8 mouse cellular contexts compared by ENCODE assay signal in genomic region chr11:115974309-115975082, GRCm38 (mm10). TPM values are rescaled to one million over a fixed set of nuclear protein-coding genes. Genes with fewer than 3 reads are reported as not detected.
A peak's percentile ranks its signal among the peaks of the same experiment; 100 is the strongest.
DNase-seq lines count a peak whose midpoint lies in the region; ATAC-seq and TF ChIP-seq lines count a peak whose summit lies in the region.

TSS of gene Itgb4 (plus strand) at chr11:115974709.

- H3K4me1 ChIP-seq in ES-Bruce4 (ENCODE audit: control insufficient read depth, insufficient read depth, low read length) = peaks cover 4% of the 10 kb centered on the region
- peaks cover 12% of the 10 kb centered on the region for H3K4me1 ChIP-seq in forebrain, embryonic 15.5 days
- peaks cover 5% of the 10 kb centered on the region; the same call in 1 of the 2 replicates for H3K4me1 ChIP-seq in lung, adult 2 months (ENCODE audit: control insufficient read depth, insufficient read depth, low read length)
- H3K4me1 ChIP-seq in olfactory bulb, adult 2 months (ENCODE audit: control insufficient read depth, insufficient read depth, low read length) = peaks cover 6% of the 10 kb centered on the region; the same call in 1 of the 2 replicates

- H3K36me3 ChIP-seq in ES-Bruce4 (ENCODE audit: control insufficient read depth, insufficient read depth, low read length, poor library complexity, severe bottlenecking) = no peaks in the 10 kb centered on the region
- no peaks in the 10 kb centered on the region for H3K36me3 ChIP-seq in forebrain, embryonic 15.5 days

- H3K9me3 ChIP-seq in ES-Bruce4 (replicated peaks; ENCODE audit: control insufficient read depth, insufficient read depth, low read length, poor library complexity, severe bottlenecking) = no peaks in the 10 kb centered on the region
- no peaks in the 10 kb centered on the region for H3K9me3 ChIP-seq in forebrain, embryonic 15.5 days

- peak; percentile 34 for TF ChIP-seq CTCF in ES-Bruce4 (IDR thresholded peaks at IDR 0.05; ENCODE audit: low read depth, low read length)
- no peak for TF ChIP-seq CTCF in lung, adult 2 months (IDR thresholded peaks at IDR 0.05; ENCODE audit: insufficient read depth, low read length)
- TF ChIP-seq CTCF in olfactory bulb, adult 2 months (IDR thresholded peaks at IDR 0.05; ENCODE audit: insufficient read depth, low read depth, low read length) = no peak

- peak; percentile 24 for DNase-seq in adrenal gland, adult 2 months
- DNase-seq in adrenal gland, adult 18-20 months (ENCODE audit: low spot score in 2 of 2) = no peak
- peak; percentile 72 for DNase-seq in kidney, adult 18-20 months
- DNase-seq in lung, adult 2 months = peak; percentile 64
- DNase-seq in layer of hippocampus, postnatal 10 days (ENCODE audit: low spot score in 2 of 2) = no peak

- H3K27me3 ChIP-seq in ES-Bruce4 (ENCODE audit: control insufficient read depth, insufficient read depth, low read length, poor library complexity, severe bottlenecking) = no peaks in the 10 kb centered on the region
- peaks cover 32% of the 10 kb centered on the region for H3K27me3 ChIP-seq in forebrain, embryonic 15.5 days

- no peak for ATAC-seq in forebrain, embryonic 15.5 days (replicated peaks)

- no peak for TF ChIP-seq POLR2A in ES-Bruce4 (IDR thresholded peaks at IDR 0.05; ENCODE audit: insufficient read depth, low read length)
- no peak for TF ChIP-seq POLR2A in lung, adult 2 months (IDR thresholded peaks at IDR 0.05; ENCODE audit: borderline replicate concordance, extremely low read depth, low read depth, low read length)
- TF ChIP-seq POLR2A in olfactory bulb, adult 2 months (IDR thresholded peaks at IDR 0.05; ENCODE audit: insufficient read depth, low read depth, low read length) = no peak

- peak within 1 kb of the TSS; percentile 71 for H3K9ac ChIP-seq in ES-Bruce4 (ENCODE audit: low read depth, poor library complexity, severe bottlenecking)
- peak within 1 kb of the TSS; percentile 35 for H3K9ac ChIP-seq in forebrain, embryonic 15.5 days (replicated peaks)

- H3K27ac ChIP-seq in ES-Bruce4 (ENCODE audit: insufficient read depth, low read length) = no peak within 1 kb of the TSS
- H3K27ac ChIP-seq in forebrain, embryonic 15.5 days (replicated peaks) = no peak within 1 kb of the TSS
- H3K27ac ChIP-seq in olfactory bulb, adult 2 months (ENCODE audit: insufficient read depth, low read depth, low read length) = no peak within 1 kb of the TSS

- peak within 1 kb of the TSS; percentile 66 for H3K4me3 ChIP-seq in ES-Bruce4 (ENCODE audit: low read depth, low read length)
- peak within 1 kb of the TSS; percentile 39 for H3K4me3 ChIP-seq in forebrain, embryonic 15.5 days
- peak within 1 kb of the TSS; percentile 53 for H3K4me3 ChIP-seq in lung, adult 2 months (replicated peaks; ENCODE audit: extremely low read depth, low read depth, low read length)
- peak within 1 kb of the TSS; percentile 22 for H3K4me3 ChIP-seq in olfactory bulb, adult 2 months (ENCODE audit: insufficient read depth, low read depth, low read length)

- peak within 1 kb of the TSS; percentile 70 for H3K4me2 ChIP-seq in forebrain, embryonic 15.5 days (replicated peaks)

- TF ChIP-seq EP300 in ES-Bruce4 (IDR thresholded peaks at IDR 0.05; ENCODE audit: insufficient read depth, low read depth, low read length) = no peak

- 10% methylated on average over 50 of the region's 58 CpGs for WGBS in forebrain, embryonic 15.5 days
- 10% methylated on average over 58 of the region's 58 CpGs for WGBS in lung, adult 2 months
- WGBS in olfactory bulb, adult 2 months = 13% methylated on average over 56 of the region's 58 CpGs

RNA-seq across cellular contexts. Expression of gene Itgb4, which starts in this region (rescaled TPM):
- total RNA-seq in adrenal gland, adult 2 months (2021) = 1 to 10 TPM; 2.1 to 4.3 TPM
- 3.9 and 4.8 TPM in 2 replicates for polyA plus RNA-seq in adrenal gland, adult 2 months (2012; rRNA removed)
- total RNA-seq in adrenal gland, adult 18-20 months (2021) = 1 to 10 TPM; 3.1 to 3.7 TPM
- polyA plus RNA-seq in ES-Bruce4 (2011; ENCODE audit: insufficient read depth, insufficient read length, low read depth, missing spikeins) = 9.3 and 11.8 TPM in 2 replicates
- 0.52 and 0.69 TPM in 2 replicates for polyA plus RNA-seq in forebrain, embryonic 15.5 days (2015; fragmentation: Nextera tagmentation; extraction: Ambion mirVana)
- 11.0 and 14.7 TPM in 2 replicates for polyA plus RNA-seq in lung, adult 2 months (2012; rRNA removed)
- polyA plus RNA-seq in olfactory bulb, adult 2 months (2012; ENCODE audit: insufficient read depth, insufficient read length, low replicate concordance, missing spikeins) = not detected in 2 replicates
- total RNA-seq in layer of hippocampus, postnatal 10 days (2021) = 1 to 10 TPM in 1 of 2 experiments, under 1 TPM in 1; 0.85 to 1.3 TPM

Comparison
In these comparisons a context has a peak if more than half of its experiments do, and no peak if none do; other contexts are left out.
1. DNase-seq: peak in adrenal gland, adult 2 months (single experiment), kidney, adult 18-20 months (single experiment) and lung, adult 2 months (single experiment); none in adrenal gland, adult 18-20 months (0 of 2) and layer of hippocampus, postnatal 10 days (0 of 2).
2. Peak in every context shown above with its lines, with median percentiles within 50 percentile points of each other: H3K4me3 ChIP-seq.